Mouse (Mus musculus): Measurements from ENCODE around the gene Nav1. TPM values are rescaled to one million over a fixed set of nuclear protein-coding genes. Genes with fewer than 3 reads are reported as not detected.

Gene Nav1
- polyA plus RNA-seq, 2 experiments: 14.4 to 26.8 TPM

- Histone ChIP-seq H3K27me3 (ENCODE audit: control insufficient read depth, insufficient read depth, low read length) (no peaks in the 10 kb centered on the region), H3K4me3 (replicated peaks; ENCODE audit: low read length) (no peak overlapping the region), H3K9me3 (ENCODE audit: control insufficient read depth, low read length) (peaks cover 4% of the 10 kb centered on the region), H3K36me3 (ENCODE audit: control insufficient read depth, insufficient read depth, low read length) (no peaks in the 10 kb centered on the region; the same call in 1 of the 2 replicates), H3K27ac (replicated peaks; ENCODE audit: low read depth, low read length) (no peak overlapping the region; the same call in 1 of the 2 replicates), H3K4me2 (replicated peaks; ENCODE audit: low read depth, low read length, severe bottlenecking) (no peak overlapping the region), H3K9ac (ENCODE audit: low read depth, low read length, severe bottlenecking) (no peak overlapping the region), H3K4me1 (ENCODE audit: control insufficient read depth, insufficient read depth, low read length) (peaks cover 6% of the 10 kb centered on the region; the same call in 1 of the 2 replicates)
- ATAC-seq (ENCODE audit: low FRiP score, low read depth) (no peak), DNase-seq (ENCODE audit: low spot score) (no peak)
- no peak for TF ChIP-seq POLR2A (IDR thresholded peaks at IDR 0.05; ENCODE audit: borderline replicate concordance, extremely low read depth, insufficient read depth, insufficient read length)
- WGBS: 58% methylated on average over 4 of the region's 4 CpGs
These were observed 82.6 kb downstream of the Nav1 start for GRCm38 (mm10) chr1:135524518-135524860.

GRCm38 (mm10) chr1:135523780-135524517 is 83.1 kb downstream of the Nav1 start:
- peaks cover 6% of the 10 kb centered on the region; the same call in 1 of the 2 replicates for H3K4me1 ChIP-seq (ENCODE audit: control insufficient read depth, insufficient read depth, low read length)
- no peak overlapping the region for H3K9ac ChIP-seq (ENCODE audit: low read depth, low read length, severe bottlenecking)
- 0 out of 2 replicates have a peak, but pooled peaks have one; percentile 47 for ATAC-seq (ENCODE audit: low FRiP score, low read depth)
- TF ChIP-seq POLR2A (IDR thresholded peaks at IDR 0.05; ENCODE audit: borderline replicate concordance, extremely low read depth, insufficient read depth, insufficient read length): no peak
- no peak overlapping the region for H3K4me3 ChIP-seq (replicated peaks; ENCODE audit: low read length)
- DNase-seq (ENCODE audit: low spot score): no peak
- no peaks in the 10 kb centered on the region; the same call in 1 of the 2 replicates for H3K36me3 ChIP-seq (ENCODE audit: control insufficient read depth, insufficient read depth, low read length)
- no peak overlapping the region for H3K27ac ChIP-seq (replicated peaks; ENCODE audit: low read depth, low read length)
- H3K4me2 ChIP-seq (replicated peaks; ENCODE audit: low read depth, low read length, severe bottlenecking): no peak overlapping the region
- H3K27me3 ChIP-seq (ENCODE audit: control insufficient read depth, insufficient read depth, low read length): no peaks in the 10 kb centered on the region
- H3K9me3 ChIP-seq (ENCODE audit: control insufficient read depth, low read length): peaks cover 4% of the 10 kb centered on the region
- 56% methylated on average over 12 of the region's 12 CpGs for WGBS

GRCm38 (mm10) chr1:135523344-135523743 is 83.8 kb downstream of the Nav1 start:
- H3K36me3 ChIP-seq (ENCODE audit: control insufficient read depth, insufficient read depth, low read length): no peaks in the 10 kb centered on the region; the same call in 1 of the 2 replicates
- H3K27me3 ChIP-seq (ENCODE audit: control insufficient read depth, insufficient read depth, low read length): no peaks in the 10 kb centered on the region
- peaks cover 4% of the 10 kb centered on the region for H3K9me3 ChIP-seq (ENCODE audit: control insufficient read depth, low read length)
- TF ChIP-seq POLR2A (IDR thresholded peaks at IDR 0.05; ENCODE audit: borderline replicate concordance, extremely low read depth, insufficient read depth, insufficient read length): no peak
- peaks cover 11% of the 10 kb centered on the region; the same call in 1 of the 2 replicates for H3K4me1 ChIP-seq (ENCODE audit: control insufficient read depth, insufficient read depth, low read length)
- H3K4me2 ChIP-seq (replicated peaks; ENCODE audit: low read depth, low read length, severe bottlenecking): no peak overlapping the region
- H3K27ac ChIP-seq (replicated peaks; ENCODE audit: low read depth, low read length): no peak overlapping the region
- ATAC-seq (ENCODE audit: low FRiP score, low read depth) (no peak), DNase-seq (ENCODE audit: low spot score) (no peak)
- H3K9ac ChIP-seq (ENCODE audit: low read depth, low read length, severe bottlenecking): no peak overlapping the region
- 78% methylated on average over 2 of the region's 2 CpGs for WGBS
- no peak overlapping the region for H3K4me3 ChIP-seq (replicated peaks; ENCODE audit: low read length)

- Histone ChIP-seq H3K27me3 (ENCODE audit: control insufficient read depth, insufficient read depth, low read length) (no peaks in the 10 kb centered on the region), H3K4me3 (replicated peaks; ENCODE audit: low read length) (no peak overlapping the region), H3K4me2 (replicated peaks; ENCODE audit: low read depth, low read length, severe bottlenecking) (no peak overlapping the region), H3K36me3 (ENCODE audit: control insufficient read depth, insufficient read depth, low read length) (no peaks in the 10 kb centered on the region), H3K9me3 (ENCODE audit: control insufficient read depth, low read length) (peaks cover 4% of the 10 kb centered on the region), H3K4me1 (ENCODE audit: control insufficient read depth, insufficient read depth, low read length) (peaks cover 24% of the 10 kb centered on the region), H3K9ac (ENCODE audit: low read depth, low read length, severe bottlenecking) (no peak overlapping the region), H3K27ac (replicated peaks; ENCODE audit: low read depth, low read length) (no peak overlapping the region)
- DNase-seq (ENCODE audit: low spot score) (no peak), ATAC-seq (ENCODE audit: low FRiP score, low read depth) (no peak)
- TF ChIP-seq POLR2A (IDR thresholded peaks at IDR 0.05; ENCODE audit: borderline replicate concordance, extremely low read depth, insufficient read depth, insufficient read length): no peak
- WGBS: 83% methylated on average over 13 of the region's 13 CpGs
These were observed 86.4 kb downstream of the Nav1 start for GRCm38 (mm10) chr1:135520550-135521168.

GRCm38 (mm10) chr1:135518661-135519060 is 88.4 kb downstream of the Nav1 start:
- no peaks in the 10 kb centered on the region for H3K27me3 ChIP-seq (ENCODE audit: control insufficient read depth, insufficient read depth, low read length)
- ATAC-seq (ENCODE audit: low FRiP score, low read depth) (no peak), DNase-seq (ENCODE audit: low spot score) (no peak)
- H3K4me3 ChIP-seq (replicated peaks; ENCODE audit: low read length): no peak overlapping the region
- H3K4me2 ChIP-seq (replicated peaks; ENCODE audit: low read depth, low read length, severe bottlenecking): no peak overlapping the region
- H3K9ac ChIP-seq (ENCODE audit: low read depth, low read length, severe bottlenecking): no peak overlapping the region
- H3K36me3 ChIP-seq (ENCODE audit: control insufficient read depth, insufficient read depth, low read length): no peaks in the 10 kb centered on the region
- H3K27ac ChIP-seq (replicated peaks; ENCODE audit: low read depth, low read length): no peak overlapping the region
- 31% methylated on average over 5 of the region's 5 CpGs for WGBS
- TF ChIP-seq POLR2A (IDR thresholded peaks at IDR 0.05; ENCODE audit: borderline replicate concordance, extremely low read depth, insufficient read depth, insufficient read length): no peak
- H3K4me1 ChIP-seq (ENCODE audit: control insufficient read depth, insufficient read depth, low read length): peaks cover 33% of the 10 kb centered on the region
- H3K9me3 ChIP-seq (ENCODE audit: control insufficient read depth, low read length): peaks cover 4% of the 10 kb centered on the region

Measured in limb, embryonic 14.5 days (tissue).